Mouse (Mus musculus): ENCODE data around the gene Pgm5.

Gene Pgm5

GRCm38 (mm10) chr19:24662346-24662745, 199.3 kb downstream of the Pgm5 start:
- DNase-seq (ENCODE audit: low read depth, low spot score), result no peak

GRCm38 (mm10) chr19:24656981-24657380, 204.7 kb downstream of the Pgm5 start:
- DNase-seq (ENCODE audit: low read depth, low spot score), result no peak

GRCm38 (mm10) chr19:24653230-24653799, 208.3 kb downstream of the Pgm5 start:
- DNase-seq (ENCODE audit: low read depth, low spot score), result no peak

- DNase-seq (ENCODE audit: low read depth, low spot score), result no peak
These were observed 209.2 kb downstream of the Pgm5 start for GRCm38 (mm10) chr19:24652342-24653019.

- DNase-seq (ENCODE audit: low read depth, low spot score), result no peak
These were observed 210.1 kb downstream of the Pgm5 start for GRCm38 (mm10) chr19:24651595-24651994.

- DNase-seq (ENCODE audit: low read depth, low spot score), result no peak
These were observed 211.2 kb downstream of the Pgm5 start for GRCm38 (mm10) chr19:24650428-24650827.

- no peak for DNase-seq (ENCODE audit: low read depth, low spot score)
These were observed 213.6 kb downstream of the Pgm5 start for GRCm38 (mm10) chr19:24648016-24648415.

GRCm38 (mm10) chr19:24646162-24646829, 215.4 kb downstream of the Pgm5 start:
- peak; percentile 7 for DNase-seq (ENCODE audit: low read depth, low spot score)

- DNase-seq (ENCODE audit: low read depth, low spot score), result no peak
These were observed 216.7 kb downstream of the Pgm5 start for GRCm38 (mm10) chr19:24644971-24645370.

- no peak for DNase-seq (ENCODE audit: low read depth, low spot score)
These were observed 220.7 kb downstream of the Pgm5 start for GRCm38 (mm10) chr19:24640982-24641381.

- no peak for DNase-seq (ENCODE audit: low read depth, low spot score)
These were observed 223.7 kb downstream of the Pgm5 start for GRCm38 (mm10) chr19:24637988-24638387.

GRCm38 (mm10) chr19:24636616-24637015, 225.0 kb downstream of the Pgm5 start:
- DNase-seq (ENCODE audit: low read depth, low spot score), result no peak

- peak; percentile 66 for DNase-seq (ENCODE audit: low read depth, low spot score)
These were observed 227.1 kb downstream of the Pgm5 start for GRCm38 (mm10) chr19:24634602-24635001.

All from CD4-positive helper T cell, adult 2 months (primary cell).